Mouse (Mus musculus): ENCODE data around the gene Stard3. TPM values are rescaled to one million over a fixed set of nuclear protein-coding genes. Genes with fewer than 3 reads are reported as not detected.

The Stard3 gene
- total and polyA plus RNA-seq, 3 experiments, result 31.7 to 39.6 (median 33.9) TPM

DNA sequence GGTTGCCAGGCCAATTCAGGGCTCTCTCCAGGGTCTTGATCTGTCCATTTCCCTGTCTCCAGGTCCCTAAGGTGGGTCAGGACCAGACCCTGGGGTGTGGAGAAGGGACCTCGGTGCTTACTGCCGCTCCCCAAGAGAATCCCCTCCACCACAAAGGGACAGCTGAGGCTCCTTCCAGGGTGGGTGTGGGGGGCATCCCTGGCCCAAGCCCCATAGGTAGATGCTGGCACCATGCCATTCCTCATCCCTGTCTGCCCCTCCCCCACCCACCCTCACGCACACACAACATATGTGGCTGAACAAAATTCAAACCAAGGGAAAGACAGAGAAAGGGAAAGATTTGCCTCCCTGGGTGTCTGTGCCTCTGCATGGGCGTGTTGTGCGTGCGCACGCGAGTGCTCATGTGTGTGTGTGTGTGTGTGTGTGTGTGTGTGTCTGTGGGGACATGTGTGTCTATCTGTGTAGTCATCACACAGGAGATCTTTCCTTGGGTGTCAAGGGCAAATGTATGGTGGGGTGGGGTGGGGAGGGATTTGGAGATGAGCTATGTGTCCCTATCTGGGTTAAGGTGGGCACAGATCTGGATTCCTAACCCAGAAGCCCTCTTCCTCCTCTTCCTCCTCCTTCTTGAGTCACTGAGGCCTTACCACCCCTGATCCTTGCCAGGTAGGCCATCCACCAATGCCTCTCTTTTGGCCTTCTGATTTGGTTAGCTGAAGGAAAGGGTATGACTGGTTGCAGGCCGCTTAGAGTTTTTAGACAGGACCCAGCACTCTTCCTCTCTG is 28.0 kb upstream of the Stard3 start:
- dilution Hi-C loops (cut with MboI; ENCODE audit: extremely low pct_ligation_motif_present, extremely low pct_unique_long_range_greater_than_20kb, low sequenced_read_pairs) (no loop called here), in situ Hi-C loops (cut with MboI; ENCODE audit: low pct_ligation_motif_present, low pct_unique_long_range_greater_than_20kb, low sequenced_read_pairs) (loop anchor here (25.0 kb wide), 1 partner anchor 307 kb away; the partner anchor contains the start of genes Gm12355, Gsdma2 and Gsdma3)
- H3K79me2 ChIP-seq (replicated peaks; ENCODE audit: control insufficient read depth, extremely low read depth, insufficient read depth, poor library complexity, severe bottlenecking), result no peaks in the 10 kb centered on the region
- DNase-seq (ENCODE audit: extremely low read depth), result no peak
- peaks cover 80% of the 10 kb centered on the region for H3K27me3 ChIP-seq (replicated peaks)
- H3K27ac ChIP-seq (ENCODE audit: insufficient read depth, low read depth), result no peak overlapping the region
- H3K4me2 ChIP-seq (ENCODE audit: insufficient read depth, low read depth, poor library complexity, severe bottlenecking), result no peak overlapping the region
- peaks cover 26% of the 10 kb centered on the region for H3K9me3 ChIP-seq (replicated peaks; ENCODE audit: low read length)
- H3K9ac ChIP-seq (ENCODE audit: insufficient read depth, low read depth), result no peak overlapping the region
- no peaks in the 10 kb centered on the region for H3K36me3 ChIP-seq (replicated peaks in 1 of 2; ENCODE audit: control insufficient read depth in 1 of 2, insufficient read depth in 1 of 2, low read length in 1 of 2)
- TF ChIP-seq MXI1 (IDR thresholded peaks at IDR 0.05; ENCODE audit: low read depth, low read length) (no peak), ZC3H11A (IDR thresholded peaks at IDR 0.05; ENCODE audit: low read depth, low read length) (no peak), CTCF (conservative IDR thresholded peaks at IDR 0.05 in 1 of 2, IDR thresholded peaks at IDR 0.05 in 1 of 2; ENCODE audit: low read depth in 2 of 2, low read length in 2 of 2) (no peak), E2F4 (IDR thresholded peaks at IDR 0.05; ENCODE audit: insufficient replicate concordance, low read depth, low read length) (no peak), EP300 (IDR thresholded peaks at IDR 0.05; ENCODE audit: low read length) (no peak), MAX (IDR thresholded peaks at IDR 0.05; ENCODE audit: low read length) (no peak), CHD2 (IDR thresholded peaks at IDR 0.05; ENCODE audit: low read length) (no peak)
- peaks cover 12 to 14% of the 10 kb centered on the region in 2 experiments; a peak in 3 of 4 replicates for H3K4me1 ChIP-seq (ENCODE audit: control insufficient read depth in 1 of 2, insufficient read depth in 2 of 2)
- H3K4me3 ChIP-seq (replicated peaks in 1 of 3; ENCODE audit: low read depth in 2 of 3, low read length in 2 of 3, poor library complexity in 1 of 3), result no peak overlapping the region

DNA sequence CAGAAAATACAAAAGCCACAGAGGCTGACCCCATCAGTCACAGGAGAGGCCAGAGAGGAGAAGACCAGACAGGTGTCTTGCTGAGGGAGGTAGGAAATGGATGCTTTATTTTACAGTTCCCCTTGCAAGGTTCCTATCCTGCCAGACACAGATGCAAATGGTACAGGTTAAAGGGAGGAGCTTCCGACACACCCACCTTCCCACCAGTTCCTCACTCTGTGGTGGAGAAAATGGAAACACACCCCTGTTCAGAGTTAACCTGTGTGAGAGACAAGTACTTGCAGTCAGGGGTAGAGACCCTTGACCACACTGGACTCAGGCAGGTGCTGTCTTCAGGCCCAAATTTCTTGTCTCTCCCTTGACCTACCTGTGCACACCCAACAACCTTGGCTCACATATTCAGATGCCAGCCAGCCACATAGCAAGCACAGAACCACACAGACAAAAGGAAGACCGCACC is 27.4 kb upstream of the Stard3 start:
- TF ChIP-seq CHD2 (IDR thresholded peaks at IDR 0.05; ENCODE audit: low read length) (no peak), NRF1 (IDR thresholded peaks at IDR 0.05; ENCODE audit: low read depth, low read length) (no peak), EP300 (IDR thresholded peaks at IDR 0.05; ENCODE audit: low read length) (no peak), POLR2AphosphoS2 (IDR thresholded peaks at IDR 0.05; ENCODE audit: low read depth, low read length) (no peak), KAT2A (IDR thresholded peaks at IDR 0.05; ENCODE audit: insufficient replicate concordance, low read length) (no peak), MXI1 (IDR thresholded peaks at IDR 0.05; ENCODE audit: low read depth, low read length) (no peak), PAX5 (IDR thresholded peaks at IDR 0.05; ENCODE audit: low read length) (no peak), USF2 (conservative IDR thresholded peaks at IDR 0.05; ENCODE audit: low read depth, low read length) (no peak), POLR2A (IDR thresholded peaks at IDR 0.05; ENCODE audit: low read depth, low read length) (no peak), USF1 (IDR thresholded peaks at IDR 0.05; ENCODE audit: low read depth, low read length) (no peak), GABPA (IDR thresholded peaks at IDR 0.05; ENCODE audit: insufficient replicate concordance, low read depth, low read length) (no peak)
- no peak overlapping the region for H3K4me2 ChIP-seq (ENCODE audit: insufficient read depth, low read depth, poor library complexity, severe bottlenecking)
- peaks cover 80% of the 10 kb centered on the region for H3K27me3 ChIP-seq (replicated peaks)
- dilution Hi-C loops (cut with MboI; ENCODE audit: extremely low pct_ligation_motif_present, extremely low pct_unique_long_range_greater_than_20kb, low sequenced_read_pairs), result no loop called here
- in situ Hi-C loops (cut with MboI; ENCODE audit: low pct_ligation_motif_present, low pct_unique_long_range_greater_than_20kb, low sequenced_read_pairs), result loop anchor here (25.0 kb wide), 1 partner anchor 307 kb away; the partner anchor contains the start of genes Gm12355, Gsdma2 and Gsdma3
- peaks cover 14 to 17% of the 10 kb centered on the region in 2 experiments; a peak in 3 of 4 replicates for H3K4me1 ChIP-seq (ENCODE audit: control insufficient read depth in 1 of 2, insufficient read depth in 2 of 2)
- no peak overlapping the region for H3K27ac ChIP-seq (ENCODE audit: insufficient read depth, low read depth)
- peaks cover 26% of the 10 kb centered on the region for H3K9me3 ChIP-seq (replicated peaks; ENCODE audit: low read length)
- DNase-seq (ENCODE audit: extremely low read depth), result no peak
- no peaks in the 10 kb centered on the region for H3K79me2 ChIP-seq (replicated peaks; ENCODE audit: control insufficient read depth, extremely low read depth, insufficient read depth, poor library complexity, severe bottlenecking)
- H3K4me3 ChIP-seq (replicated peaks in 1 of 3; ENCODE audit: low read depth in 2 of 3, low read length in 2 of 3, poor library complexity in 1 of 3), result no peak overlapping the region
- no peak overlapping the region for H3K9ac ChIP-seq (ENCODE audit: insufficient read depth, low read depth)
- H3K36me3 ChIP-seq (replicated peaks in 1 of 2; ENCODE audit: control insufficient read depth in 1 of 2, insufficient read depth in 1 of 2, low read length in 1 of 2), result no peaks in the 10 kb centered on the region

Measured in CH12.LX (cell line).